Mouse (Mus musculus): Measurements from ENCODE around the gene Slco4c1.

Slco4c1 gene

DNA sequence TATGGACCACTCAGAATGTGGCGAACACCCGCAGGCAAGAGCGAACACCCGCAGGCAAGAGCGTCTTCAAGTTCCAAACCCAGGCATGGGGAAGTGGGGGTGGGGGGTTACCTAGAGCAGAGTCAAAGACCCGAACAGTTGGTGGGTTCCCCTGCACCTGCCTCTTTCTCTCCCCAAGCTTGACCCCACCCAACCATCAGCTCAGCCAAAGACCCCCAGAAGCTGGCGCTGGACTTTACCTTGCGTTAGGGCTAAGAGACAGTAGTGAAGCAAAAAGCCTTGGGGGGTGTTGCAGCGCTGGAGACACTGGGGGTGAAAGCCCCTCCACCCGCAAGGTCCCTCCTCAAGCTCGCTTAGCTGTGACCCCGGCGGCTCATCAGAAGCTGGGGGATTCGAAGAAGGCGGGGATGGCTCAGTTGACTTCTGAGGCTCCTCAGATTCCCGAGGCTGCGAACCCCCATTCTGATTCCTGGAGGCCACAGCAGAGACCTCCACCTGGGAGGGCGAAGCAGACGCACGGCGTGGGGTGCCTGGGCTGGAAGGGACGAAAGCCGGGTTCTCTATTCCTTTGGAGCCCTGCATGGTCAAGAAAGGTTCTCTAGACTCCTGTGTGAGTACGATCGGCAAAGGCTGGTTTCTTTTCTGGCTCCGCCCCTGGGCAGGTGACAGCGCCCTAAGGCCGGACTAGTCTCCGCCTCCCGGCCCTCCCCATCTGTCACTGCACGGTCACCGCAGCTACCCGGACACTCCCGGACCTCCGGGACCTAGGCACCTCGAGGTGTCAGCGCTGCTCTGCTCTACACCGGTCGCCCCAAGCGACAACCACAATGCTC lies at the start of gene Slco4c1:
Gene Slco4c1 (minus strand): TSS at position 644 of the 833 bp plus-strand sequence.
- DNase-seq (ENCODE audit: low read depth, low spot score), result no peak

DNA sequence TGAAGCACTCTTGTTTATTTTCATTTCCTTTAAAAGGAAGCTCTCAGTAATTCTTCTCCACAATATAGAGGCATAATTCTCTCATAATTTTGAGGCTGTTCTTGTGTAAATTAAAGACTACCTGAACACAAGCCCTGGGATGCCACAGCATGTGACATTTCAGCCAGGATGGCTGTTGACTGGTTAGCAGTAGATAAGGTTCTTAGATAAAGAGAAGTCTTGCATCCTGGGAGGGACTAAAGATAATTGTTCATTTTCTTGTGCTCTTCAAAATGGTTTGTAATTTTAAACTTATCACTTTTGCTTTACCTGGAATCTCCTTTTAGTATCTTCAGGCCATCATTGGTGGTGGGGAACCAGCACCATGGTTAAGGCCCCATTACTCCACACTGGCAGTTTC lies 45.4 kb upstream of the Slco4c1 start:
- no peak for DNase-seq (ENCODE audit: low read depth, low spot score)

- no peak for DNase-seq (ENCODE audit: low read depth, low spot score)
Observed at GRCm38 (mm10) chr1:96883788-96884187, 11.8 kb upstream of the Slco4c1 start.

DNA sequence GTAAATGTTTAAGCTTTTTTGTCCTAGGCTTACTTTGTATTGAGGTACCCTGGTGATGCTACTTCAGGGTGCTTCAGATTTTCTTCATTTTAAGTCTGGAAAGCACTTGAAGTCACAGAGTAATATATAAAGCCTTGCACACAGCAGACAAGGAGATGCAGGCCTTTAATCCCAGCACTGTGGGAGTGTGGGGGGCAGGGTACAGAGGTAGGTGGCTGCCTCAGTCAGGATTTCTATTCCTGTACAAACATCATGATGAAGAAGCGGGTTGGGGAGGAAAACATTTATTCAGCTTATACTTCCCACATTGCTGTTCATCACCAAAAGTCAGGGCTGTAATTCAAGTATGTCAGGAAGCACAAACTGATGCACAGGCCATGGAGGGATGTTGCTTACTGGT lies 6.6 kb upstream of the Slco4c1 start:
- no peak for DNase-seq (ENCODE audit: low read depth, low spot score)

- DNase-seq (ENCODE audit: low read depth, low spot score), result no peak
Observed at GRCm38 (mm10) chr1:96876076-96876475, 4.1 kb upstream of the Slco4c1 start.

- DNase-seq (ENCODE audit: low read depth, low spot score), result no peak
Observed at GRCm38 (mm10) chr1:96874636-96875035, 2.7 kb upstream of the Slco4c1 start.

DNA sequence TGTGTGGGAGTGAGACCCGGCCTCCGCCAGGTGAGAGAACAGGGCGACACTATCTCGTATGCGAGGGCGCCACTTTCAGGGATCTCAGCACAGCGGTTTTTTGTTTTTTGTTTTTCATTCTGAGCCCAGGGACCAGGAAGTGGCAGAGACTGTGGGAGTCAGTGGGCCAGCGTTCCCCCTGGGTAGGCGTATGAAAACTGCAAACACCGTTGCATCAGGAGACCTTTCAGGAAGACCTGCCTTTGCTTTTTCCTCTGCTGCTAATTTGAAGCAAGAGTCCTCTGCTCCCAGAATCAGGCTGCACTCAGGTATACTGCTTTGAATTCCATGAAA lies 356 bp upstream of the Slco4c1 start:
- no peak for DNase-seq (ENCODE audit: low read depth, low spot score)

GRCm38 (mm10) chr1:96870764-96871307 lies 1.1 kb downstream of the Slco4c1 start:
- DNase-seq (ENCODE audit: low read depth, low spot score), result no peak

- DNase-seq (ENCODE audit: low read depth, low spot score), result no peak
Observed at GRCm38 (mm10) chr1:96868722-96869121, 3.2 kb downstream of the Slco4c1 start.

DNA sequence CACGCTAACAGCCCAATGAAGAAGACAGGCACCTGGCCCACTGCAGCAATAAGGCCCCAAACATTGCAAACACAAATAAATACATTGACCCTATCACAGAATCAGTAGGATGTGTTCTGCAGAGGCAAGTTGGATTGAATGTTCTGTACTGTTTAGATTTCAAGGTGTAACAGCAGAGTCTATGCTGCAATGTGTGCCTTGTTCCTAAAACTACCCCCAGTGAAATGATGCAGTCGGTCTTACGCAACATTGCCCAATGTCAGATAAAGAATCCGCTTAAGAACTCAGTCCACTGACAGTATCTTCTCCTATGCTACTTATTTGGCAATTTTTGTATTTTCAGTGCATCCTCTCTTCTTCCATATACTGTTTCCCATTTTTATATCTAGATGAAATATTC lies 6.0 kb downstream of the Slco4c1 start:
- no peak for DNase-seq (ENCODE audit: low read depth, low spot score)

GRCm38 (mm10) chr1:96864120-96864519 lies 7.9 kb downstream of the Slco4c1 start:
- no peak for DNase-seq (ENCODE audit: low read depth, low spot score)

- no peak for DNase-seq (ENCODE audit: low read depth, low spot score)
Observed at GRCm38 (mm10) chr1:96859995-96860684, 11.8 kb downstream of the Slco4c1 start.

GRCm38 (mm10) chr1:96853541-96853940 lies 18.4 kb downstream of the Slco4c1 start:
- DNase-seq (ENCODE audit: low read depth, low spot score), result no peak

- DNase-seq (ENCODE audit: low read depth, low spot score), result no peak
Observed at GRCm38 (mm10) chr1:96849101-96849500, 22.9 kb downstream of the Slco4c1 start.

DNA sequence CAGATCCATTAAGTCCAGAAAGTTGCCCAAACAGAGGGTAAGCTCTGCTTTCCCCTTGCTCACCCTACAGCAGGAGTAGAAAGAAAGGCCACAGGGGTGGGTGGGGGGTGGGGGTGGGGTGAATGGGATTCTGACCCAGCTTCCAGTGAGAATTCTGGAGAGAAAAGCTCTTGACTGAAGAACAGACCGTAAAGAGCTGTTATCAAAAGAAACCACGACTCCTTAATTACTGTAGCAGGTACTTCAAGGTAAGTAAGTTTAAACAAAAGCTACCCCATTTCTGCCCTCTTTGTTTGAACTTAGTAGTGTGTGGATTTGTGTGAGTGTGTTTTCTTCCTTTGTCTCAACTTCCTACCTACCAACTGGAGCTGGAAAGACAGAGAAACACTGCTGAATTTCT lies 23.4 kb downstream of the Slco4c1 start:
- no peak for DNase-seq (ENCODE audit: low read depth, low spot score)

DNA sequence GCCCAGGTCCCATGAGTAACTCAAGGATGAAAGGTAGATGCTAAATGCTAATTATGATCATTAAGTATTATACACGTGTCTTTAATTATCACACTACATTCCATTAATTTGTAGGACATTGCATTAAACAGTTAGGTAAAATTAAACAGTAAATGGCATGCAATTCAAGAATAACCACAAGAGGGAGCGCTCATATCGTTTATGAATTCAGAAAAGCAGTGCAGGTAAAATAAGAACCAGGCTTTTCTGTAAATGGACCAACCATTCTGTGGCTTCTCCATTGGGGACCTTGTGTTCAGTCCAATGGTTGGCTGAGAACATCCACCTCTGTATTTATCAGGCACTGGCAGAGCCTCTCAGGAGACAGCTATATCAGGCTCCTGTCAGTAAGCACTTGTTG lies 25.2 kb downstream of the Slco4c1 start:
- DNase-seq (ENCODE audit: low read depth, low spot score), result no peak

DNA sequence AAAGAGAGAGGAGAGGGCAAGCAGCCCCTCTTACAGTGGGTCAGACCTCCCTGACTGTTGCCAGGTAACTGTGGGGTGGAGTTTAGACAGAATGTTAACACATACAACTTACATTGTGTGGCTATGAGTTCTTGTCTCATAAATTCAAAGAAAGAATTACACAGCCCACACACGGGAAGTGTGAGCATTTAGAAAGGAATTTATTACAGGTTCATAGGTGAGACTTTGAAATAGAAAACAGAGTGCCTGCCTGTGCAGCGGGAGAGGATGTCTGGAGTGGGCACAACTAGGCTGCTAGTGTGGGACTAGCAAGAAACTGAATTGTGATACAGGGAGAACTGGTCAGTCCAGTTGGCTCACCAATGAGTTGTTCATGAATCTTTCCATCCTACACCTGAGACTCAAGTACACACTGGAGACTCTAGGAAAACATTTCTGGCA lies 66.7 kb downstream of the Slco4c1 start:
- no peak for DNase-seq (ENCODE audit: low read depth, low spot score)

DNA sequence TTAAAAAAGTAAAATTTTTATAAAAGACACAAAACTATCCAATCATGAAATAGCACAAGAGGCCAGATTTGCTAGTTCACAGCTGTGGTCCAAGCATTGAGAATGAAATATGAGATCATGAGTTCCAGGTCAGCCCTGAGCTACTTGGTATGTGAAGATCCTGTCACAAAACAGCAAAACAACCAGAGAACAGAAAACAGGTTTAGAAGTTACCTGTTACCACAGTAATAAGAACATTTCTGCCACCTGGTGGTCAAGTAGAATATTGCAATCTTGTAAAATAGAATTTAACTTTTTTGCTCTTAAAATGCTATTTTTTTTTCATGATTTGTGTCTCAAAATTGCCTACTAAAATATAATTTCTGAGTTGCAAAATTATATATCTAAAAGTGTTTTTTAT lies 70.4 kb downstream of the Slco4c1 start:
- DNase-seq (ENCODE audit: low read depth, low spot score), result peak; percentile 4

DNA sequence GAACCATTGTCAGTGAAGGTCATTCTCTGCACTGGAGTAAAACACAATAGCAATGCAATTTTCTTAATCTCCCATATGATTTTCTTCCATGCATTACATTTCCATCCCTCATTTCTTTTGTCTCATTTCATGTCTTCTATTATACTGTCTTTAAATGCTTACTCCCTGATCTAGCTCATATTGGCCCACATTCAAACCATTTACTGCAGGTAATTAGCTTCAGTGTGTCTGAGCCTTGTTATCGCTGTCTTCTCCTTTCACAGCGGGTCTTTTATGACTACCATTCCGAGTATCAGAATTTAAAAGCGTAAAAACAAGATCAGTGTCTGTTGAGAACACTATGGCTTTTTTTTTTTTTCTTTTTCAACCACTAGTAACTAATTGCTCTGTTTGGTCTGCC lies 77.3 kb downstream of the Slco4c1 start:
- no peak for DNase-seq (ENCODE audit: low read depth, low spot score)

- no peak for DNase-seq (ENCODE audit: low read depth, low spot score)
Observed at GRCm38 (mm10) chr1:96794290-96794689, 77.7 kb downstream of the Slco4c1 start.

DNA sequence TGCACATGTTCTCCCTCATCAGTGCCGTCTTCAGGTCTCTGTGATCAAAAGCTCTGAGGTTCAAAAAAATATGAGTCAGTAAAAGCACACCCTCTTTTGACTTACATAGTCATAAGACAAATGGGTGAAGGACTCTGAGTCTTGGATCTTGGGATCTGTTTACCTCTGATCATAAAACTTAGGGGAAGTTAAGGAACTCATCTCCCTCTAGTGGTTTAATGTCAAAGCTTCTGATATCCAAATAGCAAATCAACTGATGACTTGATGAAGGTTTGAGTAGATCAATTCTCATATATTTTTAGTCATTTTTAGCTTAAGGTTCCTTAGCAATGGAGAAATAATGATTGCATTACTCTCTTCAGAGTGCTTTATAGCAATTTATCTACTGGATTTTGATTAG lies 82.7 kb downstream of the Slco4c1 start:
- no peak for DNase-seq (ENCODE audit: low read depth, low spot score)

DNA sequence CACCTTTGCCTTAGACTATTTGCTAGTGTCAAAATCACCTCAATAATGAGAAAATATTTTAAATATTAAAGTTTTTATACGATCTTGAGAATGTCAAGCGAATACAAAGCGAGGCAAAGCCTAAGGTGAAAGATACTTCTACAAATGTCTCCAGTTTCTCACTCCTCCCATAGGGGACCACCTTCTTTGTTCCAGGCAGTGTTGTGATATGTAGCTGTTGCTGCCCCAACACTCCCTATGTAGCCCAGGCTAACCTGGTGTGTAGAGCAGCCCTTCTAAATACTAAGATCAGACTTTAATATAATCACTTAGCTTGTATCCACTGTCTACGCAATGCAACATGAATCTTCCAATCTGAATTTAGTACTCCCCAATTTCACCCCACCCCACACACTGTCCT lies 97.8 kb downstream of the Slco4c1 start:
- no peak for DNase-seq (ENCODE audit: low read depth, low spot score)

- no peak for DNase-seq (ENCODE audit: low read depth, low spot score)
Observed at GRCm38 (mm10) chr1:96773712-96774111, 98.3 kb downstream of the Slco4c1 start.
